9 mouse cellular contexts compared by ENCODE assay signal in genomic region chr17:26583606-26584005, GRCm38 (mm10). TPM values are rescaled to one million over a fixed set of nuclear protein-coding genes. Genes with fewer than 3 reads are reported as not detected.
DNase-seq lines count a peak whose midpoint lies in the region; ATAC-seq and TF ChIP-seq lines count a peak whose summit lies in the region.
"Had no signal": no experiment of that assay in that cellular context is flagged by ENCODE, and none has a peak within 500 bp of the region (broad histone marks: within the 10 kb centered on the region; RNA-seq: fewer than 3 reads in every experiment).

No protein-coding gene starts in this region.

- peak; percentile 43 to 60 for DNase-seq in heart, adult 9 months (ENCODE audit: low spot score in 2 of 2)
- no peak for DNase-seq in heart, postnatal 4 days
- no peak for DNase-seq in neural tube, embryonic 10.5 days (ENCODE audit: extremely low spot score, low spot score)
- DNase-seq in kidney, postnatal 0 days (ENCODE audit: low spot score), result peak; percentile 46
- DNase-seq in frontal cortex, adult 2 months (ENCODE audit: extremely low spot score in 1 of 2, low spot score in 1 of 2), result no peak
- DNase-seq in adrenal gland, postnatal 25 days, result no peak
- no peak for DNase-seq in c-Kit-positive CD71-positive TER-119-positive erythroid progenitor cells, embryonic 14.5 days (ENCODE audit: low spot score)
- DNase-seq: thymus, adult 18-20 months had no signal

- ATAC-seq in neural tube, embryonic 13.5 days (ENCODE audit: low read depth), result no peak
- no peak for ATAC-seq in kidney, postnatal 0 days (replicated peaks; ENCODE audit: low FRiP score, low read depth)

- H3K4me1 ChIP-seq in neural tube, embryonic 13.5 days (replicated peaks), result peaks cover 39% of the 10 kb centered on the region
- peaks cover 28% of the 10 kb centered on the region for H3K4me1 ChIP-seq in kidney, postnatal 0 days (replicated peaks; ENCODE audit: insufficient read depth, low read length)

- no peaks in the 10 kb centered on the region for H3K9me3 ChIP-seq in neural tube, embryonic 13.5 days
- no peaks in the 10 kb centered on the region for H3K9me3 ChIP-seq in kidney, postnatal 0 days (replicated peaks; ENCODE audit: low read length)

- no peak overlapping the region for H3K4me2 ChIP-seq in neural tube, embryonic 13.5 days
- peak overlapping the region; percentile 30; the same call in 1 of the 2 replicates for H3K4me2 ChIP-seq in kidney, postnatal 0 days (ENCODE audit: low read length)

- peak overlapping the region; percentile 68 for H3K27ac ChIP-seq in neural tube, embryonic 13.5 days (replicated peaks)
- H3K27ac ChIP-seq in kidney, postnatal 0 days, result peak overlapping the region; percentile 94

- H3K4me3 ChIP-seq in neural tube, embryonic 13.5 days, result no peak overlapping the region
- no peak overlapping the region for H3K4me3 ChIP-seq in kidney, postnatal 0 days (replicated peaks; ENCODE audit: low read depth, low read length)

- no peak for TF ChIP-seq CTCF in kidney, postnatal 0 days (IDR thresholded peaks at IDR 0.05; ENCODE audit: low read depth)

- no peaks in the 10 kb centered on the region for H3K27me3 ChIP-seq in neural tube, embryonic 13.5 days
- H3K27me3 ChIP-seq in kidney, postnatal 0 days (ENCODE audit: insufficient read depth, low read length), result no peaks in the 10 kb centered on the region

- H3K36me3 ChIP-seq in neural tube, embryonic 13.5 days, result peaks cover 15% of the 10 kb centered on the region; the same call in 1 of the 2 replicates
- H3K36me3 ChIP-seq in kidney, postnatal 0 days (ENCODE audit: insufficient read depth, low read length), result no peaks in the 10 kb centered on the region

- 91% methylated on average over 6 of the region's 6 CpGs for WGBS in neural tube, embryonic 13.5 days
- WGBS in kidney, postnatal 0 days, result 73% methylated on average over 6 of the region's 6 CpGs

- no peak overlapping the region for H3K9ac ChIP-seq in neural tube, embryonic 13.5 days
- no peak overlapping the region for H3K9ac ChIP-seq in kidney, postnatal 0 days (ENCODE audit: low read depth, low read length)

RNA-seq across cellular contexts. Expression of gene Dusp1, which starts 21.7 kb away (rescaled TPM):
- total RNA-seq in heart, postnatal 4 days (2021), result 10 to 100 TPM; 66.9 to 69.5 TPM
- polyA plus RNA-seq in neural tube, embryonic 13.5 days (2015; fragmentation: Nextera tagmentation; extraction: Ambion mirVana), result 32.5 and 36.8 TPM in 2 replicates
- 28.3 and 31.5 TPM in 2 replicates for polyA plus RNA-seq in kidney, postnatal 0 days (2015; fragmentation: Nextera tagmentation; extraction: Ambion mirVana)
- polyA plus RNA-seq in frontal cortex, adult 2 months (2012; rRNA removed), result 40.9 and 60.5 TPM in 2 replicates
- total RNA-seq in adrenal gland, postnatal 25 days (2021), result 30.8 and 37.8 TPM in 2 replicates

RNA-seq across cellular contexts. Expression of gene Ergic1, which starts 22.3 kb away (rescaled TPM):
- 100 to 1,000 TPM; 109 to 115 TPM for total RNA-seq in heart, postnatal 4 days (2021)
- 91.0 and 92.7 TPM in 2 replicates for polyA plus RNA-seq in neural tube, embryonic 13.5 days (2015; fragmentation: Nextera tagmentation; extraction: Ambion mirVana)
- polyA plus RNA-seq in kidney, postnatal 0 days (2015; fragmentation: Nextera tagmentation; extraction: Ambion mirVana), result 103 and 107 TPM in 2 replicates
- polyA plus RNA-seq in frontal cortex, adult 2 months (2012; rRNA removed), result 123 and 134 TPM in 2 replicates
- 138 and 168 TPM in 2 replicates for total RNA-seq in adrenal gland, postnatal 25 days (2021)

Comparison
In these comparisons a context has a peak if more than half of its experiments do, and no peak if none do; other contexts are left out.
1. DNase-seq: peak in heart, adult 9 months (2 of 2) and kidney, postnatal 0 days (single experiment); none in heart, postnatal 4 days (single experiment), neural tube, embryonic 10.5 days (single experiment), frontal cortex, adult 2 months (0 of 2), adrenal gland, postnatal 25 days (single experiment) and c-Kit-positive CD71-positive TER-119-positive erythroid progenitor cells, embryonic 14.5 days (single experiment).